Mouse (Mus musculus): ENCODE results near the gene Gm2a. TPM values are rescaled to one million over a fixed set of nuclear protein-coding genes. Genes with fewer than 3 reads are reported as not detected.
A peak's percentile ranks its signal among the peaks of the same experiment; 100 is the strongest.

Gene Gm2a
- 38.0 and 39.7 TPM in 2 replicates for polyA plus RNA-seq (2015; fragmentation: Nextera tagmentation; extraction: Ambion mirVana)

DNA sequence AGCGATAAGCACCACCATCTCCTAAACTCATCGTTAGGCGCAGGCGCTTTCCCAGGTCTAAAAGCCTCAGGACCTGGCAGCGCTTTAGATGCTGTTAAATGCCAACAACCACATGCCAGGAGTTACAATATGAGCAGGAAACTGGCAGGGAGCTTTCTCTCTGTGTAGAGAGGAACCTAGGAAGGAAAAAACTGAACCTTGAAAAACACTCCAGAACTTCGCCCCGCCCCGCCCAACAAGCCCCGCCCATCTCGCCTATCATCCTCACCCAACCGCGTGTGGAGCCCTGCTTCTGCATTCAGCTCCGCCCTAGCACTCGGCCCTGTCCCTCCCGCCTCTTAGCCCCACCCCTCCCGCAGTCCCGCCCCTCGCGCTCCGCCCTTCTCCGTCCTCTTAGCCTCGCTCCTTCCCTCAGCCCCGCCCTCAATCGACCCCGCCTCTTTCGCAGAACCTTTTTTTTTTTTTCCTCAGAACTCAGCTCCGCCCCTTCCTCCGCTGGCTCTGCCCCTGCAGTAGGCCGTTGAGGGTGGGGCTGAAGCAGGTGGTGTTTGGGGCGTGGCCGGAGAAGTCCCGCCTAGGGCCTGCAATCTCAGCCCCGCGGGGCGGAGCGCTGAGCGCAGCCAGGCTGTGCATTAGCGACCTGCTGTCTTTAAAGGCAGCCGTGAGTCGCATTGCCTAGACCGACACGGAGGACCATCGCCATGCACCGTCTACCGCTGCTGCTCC lies at the start of gene Gm2a:
Gene Gm2a, plus strand, starts transcription at position 653 of the 726 bp plus-strand sequence.
- Histone ChIP-seq H3K36me3 (ENCODE audit: insufficient read depth, low read length) (no peaks in the 10 kb centered on the region), H3K27ac (ENCODE audit: low read length) (peak within 1 kb of the TSS; percentile 82), H3K4me3 (ENCODE audit: low read length) (peak within 1 kb of the TSS; percentile 53), H3K9me3 (ENCODE audit: low read length) (no peaks in the 10 kb centered on the region), H3K27me3 (ENCODE audit: insufficient read depth, low read length) (no peaks in the 10 kb centered on the region), H3K9ac (replicated peaks; ENCODE audit: low read length) (peak within 1 kb of the TSS; percentile 71), H3K4me1 (ENCODE audit: insufficient read depth, low read length) (peaks cover 6% of the 10 kb centered on the region; the same call in 1 of the 2 replicates), H3K4me2 (replicated peaks; ENCODE audit: low read depth, low read length) (peak within 1 kb of the TSS; percentile 73)
- peak; percentile 95 for ATAC-seq (ENCODE audit: low FRiP score, low TSS enrichment)
- WGBS = 3% methylated on average over 44 of the region's 45 CpGs

DNA sequence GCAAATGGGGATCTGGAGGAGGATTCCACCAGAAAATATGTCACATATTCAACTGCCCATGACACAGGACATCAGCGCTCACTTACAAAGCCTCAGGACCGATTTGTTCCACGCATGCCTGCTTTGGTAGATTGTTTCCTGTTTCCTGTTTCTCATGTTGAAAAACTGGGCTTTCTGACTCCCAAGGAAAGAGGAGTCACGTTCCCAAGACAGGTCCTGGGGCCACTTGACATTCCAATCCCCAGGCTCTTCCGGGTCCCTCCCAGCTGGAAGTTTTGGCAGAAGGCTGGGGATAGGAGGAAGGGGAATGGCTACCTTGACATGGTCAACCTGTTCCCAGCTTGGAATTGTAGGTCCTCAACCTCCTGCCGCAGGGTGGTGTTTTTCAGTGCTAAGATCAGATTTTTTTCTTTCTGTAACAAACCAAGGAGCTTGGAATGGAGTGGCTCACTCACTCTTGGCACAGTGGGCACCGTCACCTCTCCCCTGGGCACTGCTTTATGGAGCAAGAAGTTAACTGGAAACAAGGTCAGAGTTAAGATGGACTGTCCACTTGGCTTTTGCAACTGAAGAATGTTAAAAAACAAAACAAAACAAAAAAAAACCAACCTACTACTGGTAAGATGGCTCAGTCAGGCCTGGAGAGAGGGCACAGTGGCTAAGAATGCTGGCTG lies 46.9 kb upstream of the Gm2a start:
- Histone ChIP-seq H3K9me3 (ENCODE audit: low read length) (no peaks in the 10 kb centered on the region), H3K36me3 (ENCODE audit: insufficient read depth, low read length) (no peaks in the 10 kb centered on the region), H3K4me1 (ENCODE audit: insufficient read depth, low read length) (peaks cover 4% of the 10 kb centered on the region; the same call in 1 of the 2 replicates), H3K4me2 (replicated peaks; ENCODE audit: low read depth, low read length) (no peak overlapping the region), H3K27me3 (ENCODE audit: insufficient read depth, low read length) (no peaks in the 10 kb centered on the region), H3K27ac (ENCODE audit: low read length) (no peak overlapping the region), H3K9ac (replicated peaks; ENCODE audit: low read length) (no peak overlapping the region), H3K4me3 (ENCODE audit: low read length) (no peak overlapping the region)
- 40% methylated on average over 7 of the region's 7 CpGs for WGBS
- no peak for ATAC-seq (ENCODE audit: low FRiP score, low TSS enrichment)

DNA sequence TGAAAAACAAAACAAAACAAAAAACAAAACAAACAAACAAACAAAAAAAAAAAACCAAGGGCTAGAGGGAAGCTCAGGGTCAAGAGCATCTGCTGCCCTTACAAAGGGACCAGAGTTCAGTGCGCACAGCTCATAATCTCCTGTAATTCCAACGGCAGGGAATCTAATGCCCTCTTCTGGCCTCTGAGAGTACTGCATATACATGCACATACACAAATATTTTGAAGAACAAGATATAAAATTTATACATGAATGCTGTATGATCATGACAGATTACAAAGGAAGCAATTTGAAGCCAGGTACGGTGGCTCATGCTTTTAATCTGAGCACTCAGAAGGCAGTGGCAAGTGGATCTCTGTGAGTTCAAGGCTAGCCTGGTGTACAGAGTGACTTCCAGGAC lies 40.4 kb upstream of the Gm2a start:
- no peak for ATAC-seq (ENCODE audit: low FRiP score, low TSS enrichment)
- no peaks in the 10 kb centered on the region for H3K27me3 ChIP-seq (ENCODE audit: insufficient read depth, low read length)
- no peak overlapping the region for H3K4me2 ChIP-seq (replicated peaks; ENCODE audit: low read depth, low read length)
- 82% methylated on average over 3 of the region's 3 CpGs for WGBS
- H3K27ac ChIP-seq (ENCODE audit: low read length) = no peak overlapping the region
- no peaks in the 10 kb centered on the region for H3K9me3 ChIP-seq (ENCODE audit: low read length)
- H3K9ac ChIP-seq (replicated peaks; ENCODE audit: low read length) = no peak overlapping the region
- H3K4me3 ChIP-seq (ENCODE audit: low read length) = no peak overlapping the region
- H3K4me1 ChIP-seq (ENCODE audit: insufficient read depth, low read length) = no peaks in the 10 kb centered on the region
- H3K36me3 ChIP-seq (ENCODE audit: insufficient read depth, low read length) = no peaks in the 10 kb centered on the region

DNA sequence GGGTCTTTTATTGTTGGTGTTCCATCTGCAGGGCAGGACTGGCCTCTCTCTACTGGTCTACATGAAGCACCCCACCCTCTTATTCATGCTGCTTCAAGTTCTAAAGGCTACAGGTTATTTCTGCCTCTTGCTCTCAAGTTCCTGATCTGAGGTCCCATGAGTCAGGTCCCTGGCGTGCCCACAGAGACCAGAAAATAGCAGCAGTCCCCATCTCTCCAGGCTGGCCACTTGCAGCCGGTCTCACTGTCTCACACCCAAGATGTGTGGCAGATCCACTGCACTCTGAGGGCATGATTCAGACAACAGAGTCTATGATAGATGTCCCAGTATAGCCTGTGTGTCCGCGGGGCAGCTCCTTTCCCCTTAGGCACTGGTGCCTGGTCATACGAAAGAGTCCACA lies 37.1 kb upstream of the Gm2a start:
- H3K36me3 ChIP-seq (ENCODE audit: insufficient read depth, low read length) = no peaks in the 10 kb centered on the region
- WGBS = 91% methylated on average over 5 of the region's 5 CpGs
- no peak overlapping the region for H3K4me2 ChIP-seq (replicated peaks; ENCODE audit: low read depth, low read length)
- no peak overlapping the region for H3K27ac ChIP-seq (ENCODE audit: low read length)
- H3K27me3 ChIP-seq (ENCODE audit: insufficient read depth, low read length) = no peaks in the 10 kb centered on the region
- H3K4me3 ChIP-seq (ENCODE audit: low read length) = no peak overlapping the region
- ATAC-seq (ENCODE audit: low FRiP score, low TSS enrichment) = no peak
- H3K4me1 ChIP-seq (ENCODE audit: insufficient read depth, low read length) = no peaks in the 10 kb centered on the region
- no peaks in the 10 kb centered on the region for H3K9me3 ChIP-seq (ENCODE audit: low read length)
- H3K9ac ChIP-seq (replicated peaks; ENCODE audit: low read length) = no peak overlapping the region

DNA sequence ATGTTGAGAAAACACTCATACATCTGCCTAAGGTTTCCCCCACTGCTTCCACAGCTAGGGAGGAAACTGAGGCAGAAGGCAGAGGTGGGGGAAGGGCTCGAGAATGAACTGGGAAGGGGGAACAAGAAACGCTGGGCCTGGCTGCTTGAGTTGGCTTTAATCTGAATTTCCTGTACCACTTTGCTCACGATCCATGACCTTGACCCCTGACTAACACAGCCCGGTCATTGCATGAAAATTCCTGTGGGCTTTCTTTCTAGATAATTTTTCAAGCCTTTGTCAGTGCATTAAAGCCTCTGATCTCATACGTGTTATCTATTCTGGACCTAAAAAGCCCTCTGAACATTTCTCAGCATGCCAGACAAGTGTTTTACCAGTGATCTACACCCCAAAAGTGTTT lies 35.1 kb upstream of the Gm2a start:
- H3K4me2 ChIP-seq (replicated peaks; ENCODE audit: low read depth, low read length) = no peak overlapping the region
- 26% methylated on average over 5 of the region's 5 CpGs for WGBS
- no peak for ATAC-seq (ENCODE audit: low FRiP score, low TSS enrichment)

DNA sequence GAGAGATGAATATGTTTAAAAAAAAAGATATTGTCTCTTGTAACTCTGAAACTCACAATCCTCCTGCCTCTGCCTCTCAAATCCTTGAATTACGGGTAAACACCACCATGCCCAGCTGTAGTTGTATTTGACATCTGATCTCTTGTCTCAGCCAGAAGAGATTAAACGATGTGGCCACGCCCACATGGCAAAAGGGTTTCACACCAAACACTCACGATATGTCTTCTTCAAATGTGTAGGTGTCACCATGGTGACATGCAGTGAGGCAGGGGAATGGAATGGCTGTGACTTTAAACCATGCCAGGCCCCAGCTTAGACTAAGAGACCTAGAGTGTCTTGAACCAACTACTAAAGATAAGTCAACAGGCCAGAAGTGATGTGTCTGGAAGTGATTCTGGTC lies 31.0 kb upstream of the Gm2a start:
- Histone ChIP-seq H3K9me3 (ENCODE audit: low read length) (no peaks in the 10 kb centered on the region), H3K9ac (replicated peaks; ENCODE audit: low read length) (no peak overlapping the region), H3K36me3 (ENCODE audit: insufficient read depth, low read length) (no peaks in the 10 kb centered on the region), H3K4me1 (ENCODE audit: insufficient read depth, low read length) (peaks cover 3% of the 10 kb centered on the region; the same call in 1 of the 2 replicates), H3K4me3 (ENCODE audit: low read length) (no peak overlapping the region), H3K4me2 (replicated peaks; ENCODE audit: low read depth, low read length) (no peak overlapping the region), H3K27ac (ENCODE audit: low read length) (no peak overlapping the region), H3K27me3 (ENCODE audit: insufficient read depth, low read length) (no peaks in the 10 kb centered on the region)
- WGBS = 63% methylated on average over 4 of the region's 4 CpGs
- no peak for ATAC-seq (ENCODE audit: low FRiP score, low TSS enrichment)

More for the DNA sequence above, 35.1 kb upstream of the Gm2a start:
- Histone ChIP-seq H3K27ac (ENCODE audit: low read length) (no peak overlapping the region), H3K4me1 (ENCODE audit: insufficient read depth, low read length) (no peaks in the 10 kb centered on the region), H3K36me3 (ENCODE audit: insufficient read depth, low read length) (no peaks in the 10 kb centered on the region), H3K4me3 (ENCODE audit: low read length) (no peak overlapping the region), H3K9ac (replicated peaks; ENCODE audit: low read length) (no peak overlapping the region), H3K27me3 (ENCODE audit: insufficient read depth, low read length) (no peaks in the 10 kb centered on the region), H3K9me3 (ENCODE audit: low read length) (no peaks in the 10 kb centered on the region)

DNA sequence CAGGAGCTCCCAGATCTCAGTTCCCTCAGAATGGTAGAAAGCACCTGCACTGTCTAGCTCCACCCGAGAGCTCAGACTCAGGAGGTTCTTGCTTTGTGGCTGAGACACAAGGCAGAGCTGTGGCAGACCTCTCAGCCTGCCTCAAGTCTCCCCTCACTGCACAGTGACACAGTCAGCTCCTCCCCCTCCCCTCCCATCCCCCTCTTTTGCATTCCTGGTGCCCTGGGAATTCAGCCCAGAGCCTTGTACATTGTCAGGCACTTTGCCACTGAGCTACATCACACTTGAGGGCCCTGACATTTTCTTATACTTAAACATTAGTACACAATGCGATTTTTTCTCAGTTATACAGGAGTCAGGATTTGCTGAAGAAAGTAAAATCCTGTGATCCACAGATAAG lies 28.9 kb upstream of the Gm2a start:
- Histone ChIP-seq H3K9me3 (ENCODE audit: low read length) (no peaks in the 10 kb centered on the region), H3K27me3 (ENCODE audit: insufficient read depth, low read length) (no peaks in the 10 kb centered on the region), H3K4me3 (ENCODE audit: low read length) (no peak overlapping the region), H3K4me2 (replicated peaks; ENCODE audit: low read depth, low read length) (no peak overlapping the region), H3K9ac (replicated peaks; ENCODE audit: low read length) (no peak overlapping the region), H3K27ac (ENCODE audit: low read length) (no peak overlapping the region), H3K4me1 (ENCODE audit: insufficient read depth, low read length) (peaks cover 3% of the 10 kb centered on the region; the same call in 1 of the 2 replicates), H3K36me3 (ENCODE audit: insufficient read depth, low read length) (no peaks in the 10 kb centered on the region)
- ATAC-seq (ENCODE audit: low FRiP score, low TSS enrichment) = 0 out of 2 replicates have a peak, but pooled peaks have one; percentile 2
- 58% methylated on average over 2 of the region's 2 CpGs for WGBS

DNA sequence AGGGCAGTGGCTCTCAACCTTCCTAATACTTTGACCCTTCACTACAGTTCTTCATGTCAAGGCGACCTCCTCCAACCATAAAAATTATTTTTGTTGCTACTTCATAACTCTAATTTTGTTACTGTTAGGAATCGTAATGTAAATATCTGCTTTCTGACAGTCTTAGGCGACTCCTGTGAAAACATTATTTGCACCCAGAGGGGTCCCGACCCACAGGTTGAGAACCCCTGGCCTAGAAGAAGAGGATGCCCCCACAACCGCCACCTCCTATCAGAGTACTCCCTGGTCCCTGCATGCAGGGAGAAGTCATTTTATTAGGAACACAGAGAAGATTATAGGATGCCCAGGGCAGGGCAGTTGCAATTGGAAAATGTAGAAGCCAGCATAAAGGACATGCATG lies 26.6 kb upstream of the Gm2a start:
- ATAC-seq (ENCODE audit: low FRiP score, low TSS enrichment) = no peak
- H3K4me3 ChIP-seq (ENCODE audit: low read length) = no peak overlapping the region
- H3K4me2 ChIP-seq (replicated peaks; ENCODE audit: low read depth, low read length) = no peak overlapping the region
- WGBS = 88% methylated on average over 5 of the region's 5 CpGs
- H3K27me3 ChIP-seq (ENCODE audit: insufficient read depth, low read length) = no peaks in the 10 kb centered on the region
- H3K36me3 ChIP-seq (ENCODE audit: insufficient read depth, low read length) = no peaks in the 10 kb centered on the region
- no peaks in the 10 kb centered on the region for H3K9me3 ChIP-seq (ENCODE audit: low read length)
- H3K9ac ChIP-seq (replicated peaks; ENCODE audit: low read length) = no peak overlapping the region
- peaks cover 6% of the 10 kb centered on the region; the same call in 1 of the 2 replicates for H3K4me1 ChIP-seq (ENCODE audit: insufficient read depth, low read length)
- no peak overlapping the region for H3K27ac ChIP-seq (ENCODE audit: low read length)

DNA sequence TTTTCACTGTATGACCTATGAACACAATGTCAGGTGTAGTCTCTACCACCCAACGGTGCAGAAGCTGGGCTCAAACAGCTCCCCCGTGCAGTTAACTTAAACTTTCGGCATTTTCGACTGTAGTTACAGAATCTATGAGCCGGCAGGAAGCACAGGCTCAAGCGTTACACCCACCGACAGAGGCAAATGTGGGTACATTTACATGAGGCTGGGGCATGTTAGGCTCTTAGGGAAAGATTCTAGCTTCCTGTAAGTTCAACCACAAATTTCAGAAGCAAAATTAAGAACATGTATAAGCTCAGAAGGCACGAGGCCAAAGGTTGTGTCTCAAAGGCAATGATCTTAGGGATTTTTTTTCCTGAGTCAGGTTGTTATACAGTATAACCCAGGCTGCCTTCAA lies 25.4 kb upstream of the Gm2a start:
- no peak overlapping the region for H3K9ac ChIP-seq (replicated peaks; ENCODE audit: low read length)
- no peak overlapping the region for H3K27ac ChIP-seq (ENCODE audit: low read length)
- no peak for ATAC-seq (ENCODE audit: low FRiP score, low TSS enrichment)
- H3K27me3 ChIP-seq (ENCODE audit: insufficient read depth, low read length) = no peaks in the 10 kb centered on the region
- no peaks in the 10 kb centered on the region for H3K36me3 ChIP-seq (ENCODE audit: insufficient read depth, low read length)
- peaks cover 13% of the 10 kb centered on the region for H3K4me1 ChIP-seq (ENCODE audit: insufficient read depth, low read length)
- WGBS = 78% methylated on average over 8 of the region's 8 CpGs
- H3K9me3 ChIP-seq (ENCODE audit: low read length) = no peaks in the 10 kb centered on the region
- no peak overlapping the region for H3K4me3 ChIP-seq (ENCODE audit: low read length)
- no peak overlapping the region for H3K4me2 ChIP-seq (replicated peaks; ENCODE audit: low read depth, low read length)

DNA sequence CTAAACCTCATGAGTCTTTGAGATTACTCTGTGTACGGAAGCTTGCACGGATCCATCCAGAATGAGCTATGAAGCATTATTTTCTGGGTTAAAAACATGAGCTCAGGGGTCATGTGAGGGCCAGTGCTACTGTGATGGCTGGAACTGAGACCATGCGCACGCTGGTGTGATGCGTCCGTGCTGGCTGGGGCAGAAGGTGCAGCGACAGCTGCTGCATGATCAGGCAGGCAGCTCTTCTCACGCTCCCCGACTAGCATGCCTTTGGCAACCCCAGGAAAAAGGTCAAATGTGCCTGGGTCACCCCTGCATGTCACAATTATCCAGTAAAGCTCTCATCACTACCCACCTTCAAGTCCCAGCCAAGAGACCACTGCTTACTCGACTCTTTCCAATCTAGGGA lies 24.7 kb upstream of the Gm2a start:
- no peaks in the 10 kb centered on the region for H3K36me3 ChIP-seq (ENCODE audit: insufficient read depth, low read length)
- no peak overlapping the region for H3K9ac ChIP-seq (replicated peaks; ENCODE audit: low read length)
- ATAC-seq (ENCODE audit: low FRiP score, low TSS enrichment) = no peak
- H3K9me3 ChIP-seq (ENCODE audit: low read length) = no peaks in the 10 kb centered on the region
- H3K27ac ChIP-seq (ENCODE audit: low read length) = no peak overlapping the region
- H3K27me3 ChIP-seq (ENCODE audit: insufficient read depth, low read length) = no peaks in the 10 kb centered on the region
- peaks cover 16% of the 10 kb centered on the region for H3K4me1 ChIP-seq (ENCODE audit: insufficient read depth, low read length)
- no peak overlapping the region for H3K4me2 ChIP-seq (replicated peaks; ENCODE audit: low read depth, low read length)
- WGBS = 60% methylated on average over 10 of the region's 10 CpGs
- H3K4me3 ChIP-seq (ENCODE audit: low read length) = no peak overlapping the region
